In genomic region chr12:26331048-26331447, GRCm38 (mm10) we compare ENCODE assay signal across 9 mouse cellular contexts.
A peak's percentile ranks its signal among the peaks of the same experiment; 100 is the strongest.
DNase-seq lines count a peak whose midpoint lies in the region; ATAC-seq and TF ChIP-seq lines count a peak whose summit lies in the region.
"Had no signal": no experiment of that assay in that cellular context is flagged by ENCODE, and none has a peak within 500 bp of the region (broad histone marks: within the 10 kb centered on the region; RNA-seq: fewer than 3 reads in every experiment).

No protein-coding gene starts in this region.

- H3K4me3 ChIP-seq in forebrain, embryonic 14.5 days (ENCODE audit: low read depth, low read length): no peak overlapping the region
- no peak overlapping the region for H3K4me3 ChIP-seq in forebrain, embryonic 11.5 days (ENCODE audit: low read depth, low read length)
- no peak overlapping the region for H3K4me3 ChIP-seq in thymus, adult 2 months (ENCODE audit: control insufficient read depth, insufficient read depth, low read length)

- no peak for TF ChIP-seq CTCF in thymus, adult 2 months (IDR thresholded peaks at IDR 0.05; ENCODE audit: borderline replicate concordance, control insufficient read depth, extremely low read depth, insufficient read depth, low read length, poor library complexity)

- DNase-seq in forebrain, embryonic 14.5 days (ENCODE audit: low spot score): no peak
- DNase-seq in forebrain, embryonic 11.5 days (ENCODE audit: low spot score): no peak
- DNase-seq in adrenal gland, adult 8-10 months: peak; percentile 20
- peak; percentile 22 to 35 for DNase-seq in gastrocnemius, adult 8-10 months (ENCODE audit: low spot score in 2 of 2)
- DNase-seq in kidney, postnatal 4 days: peak; percentile 38 to 56
- DNase-seq in lung, postnatal 4 days: peak; percentile 60 to 80
- DNase-seq in liver: no peak
- no peak for DNase-seq in thymus, adult 2 months

- no peak overlapping the region for H3K4me2 ChIP-seq in forebrain, embryonic 14.5 days (ENCODE audit: low read length)
- no peak overlapping the region for H3K4me2 ChIP-seq in forebrain, embryonic 11.5 days (ENCODE audit: low read depth, low read length, severe bottlenecking)

- H3K9me3 ChIP-seq in forebrain, embryonic 14.5 days (replicated peaks; ENCODE audit: control insufficient read depth, low read length): no peaks in the 10 kb centered on the region
- no peaks in the 10 kb centered on the region for H3K9me3 ChIP-seq in forebrain, embryonic 11.5 days (ENCODE audit: control insufficient read depth, low read length)

- no peak overlapping the region for H3K9ac ChIP-seq in forebrain, embryonic 14.5 days (ENCODE audit: low read length)
- no peak overlapping the region for H3K9ac ChIP-seq in forebrain, embryonic 11.5 days (ENCODE audit: low read length)

- no peak for TF ChIP-seq POLR2A in thymus, adult 2 months (IDR thresholded peaks at IDR 0.05; ENCODE audit: control insufficient read depth, extremely low read depth, insufficient read depth, low read length, poor library complexity)

- ATAC-seq in forebrain, embryonic 14.5 days: no peak
- ATAC-seq in forebrain, embryonic 11.5 days (replicated peaks; ENCODE audit: low FRiP score): no peak

- no peaks in the 10 kb centered on the region; the same call in 1 of the 2 replicates for H3K4me1 ChIP-seq in forebrain, embryonic 14.5 days (ENCODE audit: control insufficient read depth, insufficient read depth, low read length)
- H3K4me1 ChIP-seq in forebrain, embryonic 11.5 days (replicated peaks; ENCODE audit: control insufficient read depth, insufficient read depth, low read length): no peaks in the 10 kb centered on the region
- H3K4me1 ChIP-seq in thymus, adult 2 months (replicated peaks; ENCODE audit: control insufficient read depth, insufficient read depth, low read length): no peaks in the 10 kb centered on the region

- WGBS in forebrain, embryonic 14.5 days: 87% methylated on average over 3 of the region's 3 CpGs
- WGBS in forebrain, embryonic 11.5 days: 87% methylated on average over 3 of the region's 3 CpGs
- 96% methylated on average over 3 of the region's 3 CpGs for WGBS in thymus, adult 2 months

- H3K36me3 ChIP-seq in forebrain, embryonic 14.5 days (ENCODE audit: control insufficient read depth, insufficient read depth, low read length): peaks cover 17% of the 10 kb centered on the region
- H3K36me3 ChIP-seq in forebrain, embryonic 11.5 days (ENCODE audit: control insufficient read depth, insufficient read depth, low read length): no peaks in the 10 kb centered on the region; the same call in 1 of the 2 replicates
- no peaks in the 10 kb centered on the region for H3K36me3 ChIP-seq in thymus, adult 2 months (ENCODE audit: control insufficient read depth, insufficient read depth, low read length)

- H3K27me3 ChIP-seq in forebrain, embryonic 14.5 days (replicated peaks; ENCODE audit: control insufficient read depth, insufficient read depth, low read length): no peaks in the 10 kb centered on the region
- no peaks in the 10 kb centered on the region for H3K27me3 ChIP-seq in forebrain, embryonic 11.5 days (ENCODE audit: control insufficient read depth, insufficient read depth, low read length)
- H3K27me3 ChIP-seq in thymus, adult 2 months (ENCODE audit: control insufficient read depth, insufficient read depth, low read length): no peaks in the 10 kb centered on the region

- peak overlapping the region; percentile 27; the same call in 1 of the 2 replicates for H3K27ac ChIP-seq in forebrain, embryonic 14.5 days (ENCODE audit: low read depth, low read length)
- no peak overlapping the region for H3K27ac ChIP-seq in forebrain, embryonic 11.5 days (ENCODE audit: low read depth, low read length)
- H3K27ac ChIP-seq in thymus, adult 2 months (ENCODE audit: control insufficient read depth, insufficient read depth, low read length): no peak overlapping the region
- H3K27ac ChIP-seq: macrophage had no signal

Comparison
In these comparisons a context has a peak if more than half of its experiments do, and no peak if none do; other contexts are left out.
1. DNase-seq: peak in adrenal gland, adult 8-10 months (single experiment), gastrocnemius, adult 8-10 months (2 of 2), kidney, postnatal 4 days (2 of 2) and lung, postnatal 4 days (2 of 2); none in forebrain, embryonic 14.5 days (single experiment), forebrain, embryonic 11.5 days (single experiment), liver (single experiment) and thymus, adult 2 months (single experiment).